Mouse (Mus musculus) myocyte (in vitro differentiated cells): ENCODE measurements around the gene Cacng8. TPM values are rescaled to one million over a fixed set of nuclear protein-coding genes. Genes with fewer than 3 reads are reported as not detected.

Source experiments
- H3K27me3 ChIP-seq: one replicate; pipeline ENCODE4 v1.6.1; 2011; ENCODE audit not compliant: control insufficient read depth, insufficient read depth, insufficient read length
- H3K36me3 ChIP-seq: one replicate; pipeline ENCODE4 v1.6.1; 2011; ENCODE audit not compliant: control insufficient read depth, insufficient read depth
- H3K4me2 ChIP-seq: one replicate; pipeline ENCODE4 v1.6.1; 2011; ENCODE audit warnings: low read depth, control low read depth
- H3K4me3 ChIP-seq: one replicate; pipeline ENCODE4 v1.5.1; 2011; ENCODE audit warnings: mild to moderate bottlenecking, control low read depth, moderate library complexity
- H3K79me2 ChIP-seq: one replicate; pipeline ENCODE4 v1.6.1; 2011; ENCODE audit not compliant: control insufficient read depth, insufficient read depth
- H3ac ChIP-seq: one replicate; pipeline ENCODE4 v1.6.1; 2011; ENCODE audit not compliant: control insufficient read depth, insufficient read length
- CEBPB ChIP-seq: IDR thresholded peaks from 2 replicates; pipeline ENCODE4 v1.6.1; 2011; ENCODE audit warnings: mild to moderate bottlenecking, moderate library complexity; ENCODE audit not compliant: poor library complexity, insufficient read depth, severe bottlenecking
- E2F4 ChIP-seq: IDR thresholded peaks from one replicate; pipeline ENCODE4 v1.6.1; 2011; ENCODE audit warnings: mild to moderate bottlenecking, control low read depth, moderate library complexity; ENCODE audit not compliant: insufficient read depth
- MAX ChIP-seq: IDR thresholded peaks from one replicate; pipeline ENCODE4 v1.6.1; 2011; ENCODE audit warnings: low read depth, mild to moderate bottlenecking, control low read depth
- MYOD1 ChIP-seq, 3 experiments: IDR thresholded peaks; one replicate each; pipeline ENCODE4 v1.6.1; 2011; ENCODE audit warnings: control low read depth in 2 of 3, low read depth in 2 of 3, mild to moderate bottlenecking in 2 of 3, moderate library complexity in 1 of 3; ENCODE audit not compliant: insufficient read length in 2 of 3, control insufficient read depth in 1 of 3
- MYOG ChIP-seq, 3 experiments: IDR thresholded peaks; one replicate each; pipeline ENCODE4 v1.6.1; 2011; ENCODE audit warnings: control low read depth in 2 of 3, low read depth in 2 of 3, mild to moderate bottlenecking in 2 of 3; ENCODE audit not compliant: insufficient read length in 2 of 3, control insufficient read depth in 1 of 3, insufficient read depth in 1 of 3
- POLR2A ChIP-seq: IDR thresholded peaks from one replicate; pipeline ENCODE4 v1.6.1; 2011; ENCODE audit warnings: low read depth, mild to moderate bottlenecking, control low read depth, moderate library complexity; ENCODE audit not compliant: insufficient read length
- POLR2AphosphoS2 ChIP-seq: IDR thresholded peaks from one replicate; pipeline ENCODE4 v1.6.1; 2011; ENCODE audit warnings: low read depth, control low read depth; ENCODE audit not compliant: insufficient read length
- REST ChIP-seq: IDR thresholded peaks from one replicate; pipeline ENCODE4 v1.6.1; 2011; ENCODE audit warnings: mild to moderate bottlenecking, control low read depth, moderate library complexity; ENCODE audit not compliant: insufficient read depth, insufficient read length
- SRF ChIP-seq: IDR thresholded peaks from one replicate; pipeline ENCODE4 v1.6.1; 2011; ENCODE audit warnings: low read depth; ENCODE audit not compliant: control insufficient read depth, insufficient read length
- TCF12 ChIP-seq: IDR thresholded peaks from one replicate; pipeline ENCODE4 v1.6.1; 2011; ENCODE audit warnings: mild to moderate bottlenecking, control low read depth; ENCODE audit not compliant: poor library complexity, insufficient read depth, severe bottlenecking
- TCF3 ChIP-seq: IDR thresholded peaks from one replicate; pipeline ENCODE4 v1.6.1; 2011; ENCODE audit warnings: low read depth, control low read depth; ENCODE audit not compliant: insufficient read length
- USF1 ChIP-seq: IDR thresholded peaks from one replicate; pipeline ENCODE4 v1.6.1; 2011; ENCODE audit warnings: low read depth, mild to moderate bottlenecking, control low read depth, moderate library complexity
- polyA plus RNA-seq: library from polyadenylated mRNA; unstranded; fragments of >200 nt; fragmentation: generic; extraction: Trizol; gene quantifications from one replicate; pipeline ENCODE4 v1.2.1, GENCODE M21; 2012; ENCODE audit warnings: missing spikeins

Gene Cacng8
- polyA plus RNA-seq, 1 experiment, result 0.18 TPM

- TF ChIP-seq MAX, result no peak
- TF ChIP-seq SRF, result no peak
- no peak for TF ChIP-seq CEBPB
- no peak for TF ChIP-seq POLR2A
- no peak for TF ChIP-seq TCF12
- Histone ChIP-seq H3K27me3 (peaks cover 11% of the 10 kb centered on the region), H3ac (peak overlapping the region; percentile 22)
Observed at GRCm38 (mm10) chr7:3414888-3415287, 24.4 kb downstream of the Cacng8 start.

DNA sequence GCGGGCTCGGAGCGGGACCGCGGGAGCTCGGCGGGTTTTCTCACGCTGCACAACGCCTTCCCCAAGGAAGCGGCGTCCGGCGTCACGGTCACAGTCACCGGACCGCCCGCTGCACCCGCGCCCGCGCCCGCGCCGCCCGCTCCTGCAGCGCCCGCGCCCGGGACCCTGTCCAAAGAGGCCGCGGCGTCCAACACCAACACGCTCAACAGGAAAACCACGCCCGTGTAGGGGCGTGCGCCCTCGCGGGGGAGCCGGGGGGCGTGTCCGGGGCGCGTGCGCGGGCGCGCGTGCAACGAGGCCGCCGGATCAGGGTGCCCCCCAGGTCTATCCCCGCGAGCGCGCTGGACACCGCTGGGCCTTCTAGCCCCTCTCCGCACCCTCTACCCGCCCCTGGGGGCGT lies 24.9 kb downstream of the Cacng8 start:
- Histone ChIP-seq H3K4me3 (no peak overlapping the region), H3K27me3 (peaks cover 11% of the 10 kb centered on the region), H3K4me2 (peak overlapping the region; percentile 2), H3K79me2 (no peaks in the 10 kb centered on the region), H3K36me3 (no peaks in the 10 kb centered on the region), H3ac (peak overlapping the region; percentile 22)
- no peak for TF ChIP-seq REST
- no peak for TF ChIP-seq MYOD1 (IDR thresholded peaks at IDR 0.05; ENCODE audit: control insufficient read depth in 1 of 3, insufficient read length in 2 of 3, low read depth in 2 of 3)
- no peak for TF ChIP-seq MAX
- no peak for TF ChIP-seq USF1

More at GRCm38 (mm10) chr7:3414888-3415287, 24.4 kb downstream of the Cacng8 start:
- Histone ChIP-seq H3K4me3 (no peak overlapping the region), H3K4me2 (no peak overlapping the region), H3K36me3 (no peaks in the 10 kb centered on the region), H3K79me2 (no peaks in the 10 kb centered on the region)

- Histone ChIP-seq H3K79me2 (no peaks in the 10 kb centered on the region), H3K36me3 (no peaks in the 10 kb centered on the region), H3K27me3 (peaks cover 6% of the 10 kb centered on the region), H3K4me2 (no peak overlapping the region), H3K4me3 (no peak overlapping the region), H3ac (no peak overlapping the region)
- no peak for TF ChIP-seq POLR2A
- no peak for TF ChIP-seq REST
- no peak for TF ChIP-seq MAX
Observed at GRCm38 (mm10) chr7:3419941-3420340, 29.5 kb downstream of the Cacng8 start.

GRCm38 (mm10) chr7:3420466-3420865 lies 30.0 kb downstream of the Cacng8 start:
- peak overlapping the region; percentile 69 for H3K4me2 ChIP-seq
- no peak overlapping the region for H3ac ChIP-seq
- TF ChIP-seq MYOG (IDR thresholded peaks at IDR 0.05; ENCODE audit: control insufficient read depth in 1 of 3, insufficient read depth in 1 of 3, insufficient read length in 2 of 3, low read depth in 2 of 3) (no peak), TCF3 (no peak), POLR2A (no peak), POLR2AphosphoS2 (no peak), USF1 (no peak), E2F4 (no peak), CEBPB (no peak), SRF (no peak), MAX (no peak), TCF12 (no peak), REST (no peak), MYOD1 (IDR thresholded peaks at IDR 0.05; ENCODE audit: control insufficient read depth in 1 of 3, insufficient read length in 2 of 3, low read depth in 2 of 3) (no peak)
- peaks cover under 1% of the 10 kb centered on the region for H3K27me3 ChIP-seq
- no peaks in the 10 kb centered on the region for H3K36me3 ChIP-seq
- H3K4me3 ChIP-seq, result no peak overlapping the region
- no peaks in the 10 kb centered on the region for H3K79me2 ChIP-seq

DNA sequence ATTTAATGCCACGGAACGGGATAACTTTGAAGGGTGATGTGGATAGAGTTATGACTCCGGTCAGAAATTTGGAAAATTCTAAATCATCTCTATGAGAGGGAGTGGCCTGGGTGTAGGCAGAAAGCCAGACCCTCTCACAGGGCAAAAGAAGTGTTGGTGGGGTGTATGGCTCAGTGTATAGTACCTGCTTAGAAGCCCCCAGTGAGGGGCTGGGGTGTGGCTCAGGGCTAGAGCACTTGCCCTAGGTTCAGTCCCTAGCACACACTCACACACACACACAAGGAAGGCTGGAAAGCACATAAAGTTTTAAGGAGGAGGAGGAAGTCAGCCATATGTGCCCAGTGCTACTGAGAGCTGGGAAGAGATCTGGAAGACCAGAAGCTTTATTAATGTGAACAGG lies 30.8 kb downstream of the Cacng8 start:
- TF ChIP-seq POLR2A (no peak), CEBPB (no peak), MYOG (IDR thresholded peaks at IDR 0.05; ENCODE audit: control insufficient read depth in 1 of 3, insufficient read depth in 1 of 3, insufficient read length in 2 of 3, low read depth in 2 of 3) (no peak), REST (no peak), SRF (no peak), USF1 (no peak), TCF12 (no peak), POLR2AphosphoS2 (no peak), MYOD1 (IDR thresholded peaks at IDR 0.05; ENCODE audit: control insufficient read depth in 1 of 3, insufficient read length in 2 of 3, low read depth in 2 of 3) (no peak), MAX (no peak), E2F4 (no peak), TCF3 (no peak)
- H3K4me2 ChIP-seq, result peak overlapping the region; percentile 69
- no peaks in the 10 kb centered on the region for H3K79me2 ChIP-seq
- H3K36me3 ChIP-seq, result no peaks in the 10 kb centered on the region
- H3K4me3 ChIP-seq, result peak overlapping the region; percentile 17
- H3ac ChIP-seq, result no peak overlapping the region
- H3K27me3 ChIP-seq, result no peaks in the 10 kb centered on the region
